ENCODE assay signal across 8 mouse cellular contexts in genomic region chr7:19817382-19818105, GRCm38 (mm10). TPM values are rescaled to one million over a fixed set of nuclear protein-coding genes. Genes with fewer than 3 reads are reported as not detected.
DNase-seq lines count a peak whose midpoint lies in the region; ATAC-seq and TF ChIP-seq lines count a peak whose summit lies in the region.

No protein-coding gene starts in this region.

- H3K9ac ChIP-seq in embryonic facial prominence, embryonic 14.5 days (ENCODE audit: low read depth, low read length), result peak overlapping the region; percentile 46
- H3K9ac ChIP-seq in heart, embryonic 15.5 days, result 0 out of 2 replicates have a peak overlapping the region, but pooled peaks have one; percentile 12

- 6% methylated on average over 15 of the region's 15 CpGs for WGBS in embryonic facial prominence, embryonic 14.5 days
- WGBS in heart, embryonic 15.5 days, result 13% methylated on average over 15 of the region's 15 CpGs
- WGBS in limb, embryonic 10.5 days, result 6% methylated on average over 15 of the region's 15 CpGs
- WGBS in spleen, adult 2 months, result 8% methylated on average over 15 of the region's 15 CpGs

- peak overlapping the region; percentile 33 for H3K4me3 ChIP-seq in embryonic facial prominence, embryonic 14.5 days (ENCODE audit: low read depth, low read length)
- peak overlapping the region; percentile 53 for H3K4me3 ChIP-seq in heart, embryonic 15.5 days
- H3K4me3 ChIP-seq in limb, embryonic 10.5 days, result peak overlapping the region; percentile 56
- H3K4me3 ChIP-seq in spleen, adult 2 months (ENCODE audit: extremely low read depth, insufficient read depth, insufficient read length), result peak overlapping the region; percentile 60; the same call in 1 of the 2 replicates

- peak; percentile 31 for DNase-seq in left cerebral cortex, postnatal 14 days (ENCODE audit: low spot score in 2 of 2)
- no peak for DNase-seq in left cerebral cortex, postnatal 36 days (ENCODE audit: low spot score in 2 of 2)
- DNase-seq in embryonic facial prominence, embryonic 14.5 days (ENCODE audit: low spot score), result peak; percentile 92
- peak; percentile 63 for DNase-seq in limb, embryonic 10.5 days (ENCODE audit: low spot score)
- DNase-seq in mesoderm, embryonic 11.5 days (ENCODE audit: low read depth, low spot score), result peak; percentile 71
- peak; percentile 90 to 95 for DNase-seq in spleen, adult 2 months (ENCODE audit: low read depth in 1 of 2, low spot score in 2 of 2)
- no peak for DNase-seq in layer of hippocampus, adult 11-12 months (ENCODE audit: low spot score)

- peak overlapping the region; percentile 71 for H3K27ac ChIP-seq in embryonic facial prominence, embryonic 14.5 days (replicated peaks; ENCODE audit: low read depth, low read length)
- H3K27ac ChIP-seq in heart, embryonic 15.5 days, result peak overlapping the region; percentile 61
- H3K27ac ChIP-seq in limb, embryonic 10.5 days, result peak overlapping the region; percentile 73
- peak overlapping the region; percentile 91 for H3K27ac ChIP-seq in spleen, adult 2 months (ENCODE audit: insufficient read depth, low read length)

- TF ChIP-seq CTCF in spleen, adult 2 months (IDR thresholded peaks at IDR 0.05; ENCODE audit: extremely low read depth, insufficient read depth, insufficient read length, insufficient replicate concordance), result no peak

- H3K4me2 ChIP-seq in embryonic facial prominence, embryonic 14.5 days (ENCODE audit: low read depth, low read length), result peak overlapping the region; percentile 60
- peak overlapping the region; percentile 82 for H3K4me2 ChIP-seq in heart, embryonic 15.5 days

- no peaks in the 10 kb centered on the region for H3K36me3 ChIP-seq in embryonic facial prominence, embryonic 14.5 days (ENCODE audit: control insufficient read depth, insufficient read depth, low read length)
- no peaks in the 10 kb centered on the region for H3K36me3 ChIP-seq in heart, embryonic 15.5 days
- no peaks in the 10 kb centered on the region for H3K36me3 ChIP-seq in limb, embryonic 10.5 days
- H3K36me3 ChIP-seq in spleen, adult 2 months (ENCODE audit: control insufficient read depth, insufficient read depth, low read length), result 0 out of 2 replicates have a peak, but pooled peaks cover 2% of the 10 kb centered on the region

- ATAC-seq in embryonic facial prominence, embryonic 14.5 days (ENCODE audit: low read depth), result peak; percentile 87
- ATAC-seq in heart, embryonic 15.5 days (replicated peaks; ENCODE audit: insufficient number of reproducible peaks, insufficient read depth, low FRiP score, low read depth), result peak; percentile 17; the same call in 1 of the 2 replicates

- intact Hi-C loops in left cerebral cortex, postnatal 14 days (cut with DNase I), result no loop called here
- intact Hi-C loops in left cerebral cortex, postnatal 36 days (cut with DNase I), result no loop called here

- peaks cover 22% of the 10 kb centered on the region for H3K4me1 ChIP-seq in embryonic facial prominence, embryonic 14.5 days (ENCODE audit: control insufficient read depth, insufficient read depth, low read length)
- peaks cover 26% of the 10 kb centered on the region for H3K4me1 ChIP-seq in heart, embryonic 15.5 days (replicated peaks)
- H3K4me1 ChIP-seq in limb, embryonic 10.5 days, result peaks cover 32% of the 10 kb centered on the region
- H3K4me1 ChIP-seq in spleen, adult 2 months (ENCODE audit: control insufficient read depth, insufficient read depth, insufficient read length), result peaks cover 52% of the 10 kb centered on the region

- H3K9me3 ChIP-seq in embryonic facial prominence, embryonic 14.5 days (ENCODE audit: control insufficient read depth, low read length), result peaks cover 5% of the 10 kb centered on the region; the same call in 1 of the 2 replicates
- H3K9me3 ChIP-seq in heart, embryonic 15.5 days (replicated peaks), result no peaks in the 10 kb centered on the region
- H3K9me3 ChIP-seq in limb, embryonic 10.5 days (replicated peaks), result no peaks in the 10 kb centered on the region

- peaks cover 13% of the 10 kb centered on the region for H3K27me3 ChIP-seq in embryonic facial prominence, embryonic 14.5 days (replicated peaks; ENCODE audit: control insufficient read depth, insufficient read depth, low read length)
- H3K27me3 ChIP-seq in heart, embryonic 15.5 days, result peaks cover 27% of the 10 kb centered on the region
- peaks cover 91% of the 10 kb centered on the region for H3K27me3 ChIP-seq in limb, embryonic 10.5 days (ENCODE audit: low read depth, poor library complexity, severe bottlenecking)
- H3K27me3 ChIP-seq in spleen, adult 2 months (ENCODE audit: control insufficient read depth, insufficient read depth, low read length), result no peaks in the 10 kb centered on the region

- TF ChIP-seq POLR2A in spleen, adult 2 months (IDR thresholded peaks at IDR 0.05; ENCODE audit: low read depth, low read length), result peak; percentile 20; the same call in 1 of the 2 replicates

RNA-seq across cellular contexts. Expression of gene Bcl3, which starts 5.0 kb away (rescaled TPM):
- 1 to 10 TPM in 1 of 2 experiments, not detected in 1; 1.2 TPM for total RNA-seq in left cerebral cortex, postnatal 14 days (2021)
- total RNA-seq in left cerebral cortex, postnatal 36 days (2021), result under 1 TPM; 0.27 to 0.32 TPM
- polyA plus RNA-seq in embryonic facial prominence, embryonic 14.5 days (2014; fragmentation: Nextera tagmentation; extraction: Ambion mirVana), result 4.3 and 4.6 TPM in 2 replicates
- polyA plus RNA-seq in heart, embryonic 15.5 days (2015; fragmentation: Nextera tagmentation; extraction: Ambion mirVana), result 2.0 and 4.7 TPM in 2 replicates
- polyA plus RNA-seq in limb, embryonic 10.5 days (2016; fragmentation: Nextera tagmentation; extraction: Ambion mirVana), result 0.82 and 1.2 TPM in 2 replicates
- 102 and 149 TPM in 2 replicates for polyA plus RNA-seq in spleen, adult 2 months (2012; rRNA removed)

RNA-seq across cellular contexts. Expression of gene Cblc, which starts 20.9 kb away (rescaled TPM):
- not detected for total RNA-seq in left cerebral cortex, postnatal 14 days (2021)
- not detected for total RNA-seq in left cerebral cortex, postnatal 36 days (2021)
- 4.7 TPM in 2 replicates for polyA plus RNA-seq in embryonic facial prominence, embryonic 14.5 days (2014; fragmentation: Nextera tagmentation; extraction: Ambion mirVana)
- polyA plus RNA-seq in heart, embryonic 15.5 days (2015; fragmentation: Nextera tagmentation; extraction: Ambion mirVana), result 0.47 and 2.5 TPM in 2 replicates
- polyA plus RNA-seq in limb, embryonic 10.5 days (2016; fragmentation: Nextera tagmentation; extraction: Ambion mirVana), result 1.4 and 1.6 TPM in 2 replicates
- polyA plus RNA-seq in spleen, adult 2 months (2012; rRNA removed), result 1.4 TPM in 2 replicates

RNA-seq across cellular contexts. Expression of gene Gm19345, which starts 34.3 kb away (rescaled TPM):
- total RNA-seq in left cerebral cortex, postnatal 14 days (2021), result 1 to 10 TPM; 3.0 to 4.1 TPM
- total RNA-seq in left cerebral cortex, postnatal 36 days (2021), result 1 to 10 TPM; 1.2 to 2.1 TPM
- polyA plus RNA-seq in embryonic facial prominence, embryonic 14.5 days (2014; fragmentation: Nextera tagmentation; extraction: Ambion mirVana), result 0.69 and 0.75 TPM in 2 replicates
- not detected in 2 replicates for polyA plus RNA-seq in heart, embryonic 15.5 days (2015; fragmentation: Nextera tagmentation; extraction: Ambion mirVana)
- not detected in 2 replicates for polyA plus RNA-seq in limb, embryonic 10.5 days (2016; fragmentation: Nextera tagmentation; extraction: Ambion mirVana)
- 0.45 TPM in 1 of 2 replicates, not detected in the other for polyA plus RNA-seq in spleen, adult 2 months (2012; rRNA removed)

RNA-seq across cellular contexts. Expression of gene Ceacam16, which starts 43.6 kb away (rescaled TPM):
- total RNA-seq in left cerebral cortex, postnatal 14 days (2021), result not detected
- total RNA-seq in left cerebral cortex, postnatal 36 days (2021), result not detected
- not detected in 2 replicates for polyA plus RNA-seq in embryonic facial prominence, embryonic 14.5 days (2014; fragmentation: Nextera tagmentation; extraction: Ambion mirVana)
- not detected in 2 replicates for polyA plus RNA-seq in heart, embryonic 15.5 days (2015; fragmentation: Nextera tagmentation; extraction: Ambion mirVana)
- polyA plus RNA-seq in limb, embryonic 10.5 days (2016; fragmentation: Nextera tagmentation; extraction: Ambion mirVana), result not detected in 2 replicates
- 17.0 and 21.7 TPM in 2 replicates for polyA plus RNA-seq in spleen, adult 2 months (2012; rRNA removed)

RNA-seq across cellular contexts. Expression of gene Bcam, which starts 46.7 kb away (rescaled TPM):
- 10 to 100 TPM; 10.7 to 11.0 TPM for total RNA-seq in left cerebral cortex, postnatal 14 days (2021)
- 10 to 100 TPM; 12.2 to 13.1 TPM for total RNA-seq in left cerebral cortex, postnatal 36 days (2021)
- polyA plus RNA-seq in embryonic facial prominence, embryonic 14.5 days (2014; fragmentation: Nextera tagmentation; extraction: Ambion mirVana), result 101 and 114 TPM in 2 replicates
- polyA plus RNA-seq in heart, embryonic 15.5 days (2015; fragmentation: Nextera tagmentation; extraction: Ambion mirVana), result 358 and 380 TPM in 2 replicates
- polyA plus RNA-seq in limb, embryonic 10.5 days (2016; fragmentation: Nextera tagmentation; extraction: Ambion mirVana), result 53.8 and 58.6 TPM in 2 replicates
- polyA plus RNA-seq in spleen, adult 2 months (2012; rRNA removed), result 30.1 and 39.8 TPM in 2 replicates

Comparison
In these comparisons a context has a peak if more than half of its experiments do, and no peak if none do; other contexts are left out.
1. DNase-seq: peak in left cerebral cortex, postnatal 14 days (2 of 2), embryonic facial prominence, embryonic 14.5 days (single experiment), limb, embryonic 10.5 days (single experiment), mesoderm, embryonic 11.5 days (single experiment) and spleen, adult 2 months (2 of 2); none in left cerebral cortex, postnatal 36 days (0 of 2) and layer of hippocampus, adult 11-12 months (single experiment).
2. RNA of gene Bcl3, which starts 5.0 kb away (polyA plus RNA-seq): 102 to 149 TPM in spleen, adult 2 months; 4.3 to 4.6 TPM in embryonic facial prominence, embryonic 14.5 days, 2.0 to 4.7 TPM in heart, embryonic 15.5 days and 0.82 to 1.2 TPM in limb, embryonic 10.5 days; every median in the first group is over 10 times any median in the second.
3. Peak in every context shown above with its lines, with median percentiles within 50 percentile points of each other: H3K27ac ChIP-seq and H3K4me3 ChIP-seq.